ENCODE assay signal across 17 mouse cellular contexts in the genomic region with DNA sequence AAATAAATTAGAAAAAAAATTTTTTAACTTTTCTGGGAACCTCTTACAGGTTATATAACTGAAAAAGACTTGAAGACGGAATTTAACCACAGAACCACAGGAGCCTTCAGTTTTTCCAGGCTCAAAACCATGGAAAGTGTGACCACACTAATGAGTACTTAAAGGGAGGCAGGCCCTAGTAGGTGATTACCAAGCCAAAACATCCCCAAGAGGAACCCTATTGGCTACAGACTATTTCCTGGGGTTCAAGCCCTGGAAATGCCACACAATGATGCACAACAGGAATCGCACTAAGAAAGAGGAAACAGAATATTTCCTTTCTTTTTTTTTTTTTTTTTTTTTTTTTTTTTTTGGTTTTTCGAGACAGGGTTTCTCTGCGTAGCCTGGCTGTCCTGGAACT. TPM values are rescaled to one million over a fixed set of nuclear protein-coding genes. Genes with fewer than 3 reads are reported as not detected.
DNase-seq lines count a peak whose midpoint lies in the region; ATAC-seq and TF ChIP-seq lines count a peak whose summit lies in the region.
"Had no signal": no experiment of that assay in that cellular context is flagged by ENCODE, and none has a peak within 500 bp of the region (broad histone marks: within the 10 kb centered on the region; RNA-seq: fewer than 3 reads in every experiment).

No protein-coding gene starts in this region.

- no peak overlapping the region for H3K4me3 ChIP-seq in hindbrain, postnatal 0 days (ENCODE audit: low read length)
- H3K4me3 ChIP-seq in hindbrain, embryonic 12.5 days = no peak overlapping the region
- H3K4me3 ChIP-seq: erythroblast, embryonic 14.5 days; midbrain, embryonic 12.5 days had no signal

- H3K36me3 ChIP-seq in hindbrain, postnatal 0 days (ENCODE audit: insufficient read depth, low read length) = no peaks in the 10 kb centered on the region
- no peaks in the 10 kb centered on the region for H3K36me3 ChIP-seq in hindbrain, embryonic 12.5 days
- H3K36me3 ChIP-seq: midbrain, embryonic 12.5 days had no signal

- H3K9ac ChIP-seq in hindbrain, postnatal 0 days (replicated peaks; ENCODE audit: low read length) = no peak overlapping the region
- no peak overlapping the region for H3K9ac ChIP-seq in hindbrain, embryonic 12.5 days
- H3K9ac ChIP-seq: midbrain, embryonic 12.5 days had no signal

- 74% methylated on average over 4 of the region's 4 CpGs for WGBS in hindbrain, postnatal 0 days
- WGBS in hindbrain, embryonic 12.5 days = 77% methylated on average over 4 of the region's 4 CpGs

- no peak for ATAC-seq in hindbrain, postnatal 0 days
- ATAC-seq in hindbrain, embryonic 12.5 days (ENCODE audit: low FRiP score) = no peak

- no peak for TF ChIP-seq CTCF in hindbrain, postnatal 0 days (IDR thresholded peaks at IDR 0.05; ENCODE audit: low read depth)

- no peak for DNase-seq in hindbrain, postnatal 0 days (ENCODE audit: low spot score)
- DNase-seq in 3T3-L1 (ENCODE audit: low read depth, low spot score) (peak; percentile 22), A20 (ENCODE audit: low read depth, low spot score) (peak; percentile 23)
- DNase-seq in induced T-regulatory cell, adult 2 months (ENCODE audit: low read depth) = peak; percentile 44
- no peak for DNase-seq in adrenal gland, postnatal 4 days (ENCODE audit: low spot score in 2 of 2)
- DNase-seq in gastrocnemius, adult 18-20 months (ENCODE audit: low spot score) = no peak
- DNase-seq in thymus, postnatal 36 days = no peak
- DNase-seq: adrenal gland, postnatal 25 days; cerebellum, postnatal 14 days; gastrocnemius, postnatal 10 days had no signal

- no peak overlapping the region for H3K27ac ChIP-seq in hindbrain, postnatal 0 days
- H3K27ac ChIP-seq in hindbrain, embryonic 12.5 days = no peak overlapping the region; the same call in 1 of the 2 replicates
- H3K27ac ChIP-seq: midbrain, embryonic 12.5 days had no signal

- H3K4me2 ChIP-seq in hindbrain, postnatal 0 days (ENCODE audit: low read depth, low read length) = peak overlapping the region; percentile 36
- no peak overlapping the region for H3K4me2 ChIP-seq in hindbrain, embryonic 12.5 days (replicated peaks)
- H3K4me2 ChIP-seq: midbrain, embryonic 12.5 days had no signal

- no peaks in the 10 kb centered on the region for H3K9me3 ChIP-seq in hindbrain, postnatal 0 days (ENCODE audit: low read length)
- H3K9me3 ChIP-seq in hindbrain, embryonic 12.5 days (replicated peaks) = no peaks in the 10 kb centered on the region
- H3K9me3 ChIP-seq: midbrain, embryonic 12.5 days had no signal

- no peaks in the 10 kb centered on the region for H3K27me3 ChIP-seq in hindbrain, postnatal 0 days (ENCODE audit: insufficient read depth, low read length)
- H3K27me3 ChIP-seq in hindbrain, embryonic 12.5 days = peaks cover 25% of the 10 kb centered on the region; the same call in 1 of the 2 replicates

- peaks cover 6% of the 10 kb centered on the region; the same call in 1 of the 2 replicates for H3K4me1 ChIP-seq in hindbrain, postnatal 0 days (ENCODE audit: insufficient read depth, low read length)
- H3K4me1 ChIP-seq in hindbrain, embryonic 12.5 days = peaks cover 13% of the 10 kb centered on the region

RNA-seq across cellular contexts. Expression of a gene that starts 2.1 kb away (rescaled TPM):
- total RNA-seq in hindbrain, postnatal 0 days (2014; rRNA removed) = 11.0 and 17.0 TPM in 2 replicates
- polyA plus RNA-seq in hindbrain, postnatal 0 days (2015; fragmentation: Nextera tagmentation; extraction: Ambion mirVana) = 5.6 and 6.5 TPM in 2 replicates
- polyA plus RNA-seq in hindbrain, embryonic 12.5 days (2016; fragmentation: Nextera tagmentation; extraction: Ambion mirVana) = 14.3 and 14.4 TPM in 2 replicates
- total RNA-seq in adrenal gland, postnatal 4 days (2021) = 10 to 100 TPM; 26.6 to 28.3 TPM
- 10 to 100 TPM in 1 of 2 experiments, 1 to 10 TPM in 1; 8.9 to 10.1 TPM for total RNA-seq in gastrocnemius, adult 18-20 months (2021)

RNA-seq across cellular contexts. Expression of a gene that starts 31.5 kb away (rescaled TPM):
- total RNA-seq in hindbrain, postnatal 0 days (2014; rRNA removed) = not detected in 2 replicates
- not detected in 2 replicates for polyA plus RNA-seq in hindbrain, postnatal 0 days (2015; fragmentation: Nextera tagmentation; extraction: Ambion mirVana)
- not detected in 2 replicates for polyA plus RNA-seq in hindbrain, embryonic 12.5 days (2016; fragmentation: Nextera tagmentation; extraction: Ambion mirVana)
- not detected for total RNA-seq in adrenal gland, postnatal 4 days (2021)
- total RNA-seq in gastrocnemius, adult 18-20 months (2021) = not detected
- total RNA-seq: left cerebral cortex, adult 8-10 months; neutrophil, adult 5-6 weeks had no signal
- polyA plus RNA-seq: kidney, embryonic 14.5 days; liver, embryonic 16.5 days; midbrain, embryonic 12.5 days had no signal

RNA-seq across cellular contexts. Expression of a gene that starts 44.7 kb away (rescaled TPM):
- total RNA-seq in hindbrain, postnatal 0 days (2014; rRNA removed) = 37.1 and 37.9 TPM in 2 replicates
- 124 and 129 TPM in 2 replicates for polyA plus RNA-seq in hindbrain, postnatal 0 days (2015; fragmentation: Nextera tagmentation; extraction: Ambion mirVana)
- polyA plus RNA-seq in hindbrain, embryonic 12.5 days (2016; fragmentation: Nextera tagmentation; extraction: Ambion mirVana) = 110 and 116 TPM in 2 replicates
- 10 to 100 TPM; 54.2 to 54.4 TPM for total RNA-seq in adrenal gland, postnatal 4 days (2021)
- total RNA-seq in gastrocnemius, adult 18-20 months (2021) = 10 to 100 TPM; 17.1 to 20.7 TPM

Comparison
In these comparisons a context has a peak if more than half of its experiments do, and no peak if none do; other contexts are left out.
1. DNase-seq: peak in 3T3-L1 (single experiment), A20 (single experiment) and induced T-regulatory cell, adult 2 months (single experiment); none in hindbrain, postnatal 0 days (single experiment), adrenal gland, postnatal 4 days (0 of 2), gastrocnemius, adult 18-20 months (single experiment) and thymus, postnatal 36 days (0 of 2).